Mouse (Mus musculus): ENCODE data around the gene Kctd19. TPM values are rescaled to one million over a fixed set of nuclear protein-coding genes. Genes with fewer than 3 reads are reported as not detected.

Kctd19 gene
- total RNA-seq, 4 experiments from 2014 or later: 0.15 TPM; not detected in 3

DNA sequence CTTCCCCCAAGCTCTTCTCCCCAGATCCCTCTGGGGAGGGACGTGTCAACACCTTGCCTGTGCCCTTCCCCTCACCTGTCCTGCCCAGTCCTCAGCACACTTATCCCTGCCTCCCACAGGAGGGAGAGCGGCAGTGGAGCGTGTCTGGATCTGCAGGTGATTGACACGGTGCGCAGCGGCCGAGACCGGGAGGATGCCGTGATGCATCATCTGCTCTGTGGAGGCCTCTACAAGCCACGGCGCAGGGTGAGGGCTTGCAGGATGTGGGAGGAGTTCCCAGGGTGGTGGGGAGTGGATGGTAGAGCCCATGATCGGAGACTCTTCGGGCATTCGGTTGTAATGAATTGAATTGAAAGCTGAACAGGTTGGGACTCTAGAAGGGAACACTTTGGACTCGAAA, 54.1 kb downstream of the Kctd19 start:
- DNase-seq: no peak

DNA sequence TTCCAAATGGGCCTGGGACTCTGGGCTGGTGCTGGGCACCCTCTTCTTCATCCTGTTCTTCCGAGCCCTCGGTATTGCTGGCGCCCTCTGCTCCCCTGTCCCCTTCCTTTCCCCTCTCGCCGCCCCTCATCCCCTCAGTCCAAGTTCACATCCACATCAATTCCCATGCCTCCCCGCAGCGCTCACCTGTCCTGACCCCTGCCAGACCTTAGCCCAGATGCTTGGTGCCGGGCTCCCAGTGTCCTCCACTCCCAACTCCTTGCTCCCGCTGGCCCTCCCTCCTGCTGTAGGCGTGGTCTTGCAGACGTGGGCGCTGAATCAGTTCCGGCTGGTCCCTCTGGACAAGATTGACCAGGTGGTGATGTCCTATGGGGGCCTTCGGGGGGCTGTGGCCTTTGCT, 56.6 kb downstream of the Kctd19 start:
- no peak for DNase-seq

DNA sequence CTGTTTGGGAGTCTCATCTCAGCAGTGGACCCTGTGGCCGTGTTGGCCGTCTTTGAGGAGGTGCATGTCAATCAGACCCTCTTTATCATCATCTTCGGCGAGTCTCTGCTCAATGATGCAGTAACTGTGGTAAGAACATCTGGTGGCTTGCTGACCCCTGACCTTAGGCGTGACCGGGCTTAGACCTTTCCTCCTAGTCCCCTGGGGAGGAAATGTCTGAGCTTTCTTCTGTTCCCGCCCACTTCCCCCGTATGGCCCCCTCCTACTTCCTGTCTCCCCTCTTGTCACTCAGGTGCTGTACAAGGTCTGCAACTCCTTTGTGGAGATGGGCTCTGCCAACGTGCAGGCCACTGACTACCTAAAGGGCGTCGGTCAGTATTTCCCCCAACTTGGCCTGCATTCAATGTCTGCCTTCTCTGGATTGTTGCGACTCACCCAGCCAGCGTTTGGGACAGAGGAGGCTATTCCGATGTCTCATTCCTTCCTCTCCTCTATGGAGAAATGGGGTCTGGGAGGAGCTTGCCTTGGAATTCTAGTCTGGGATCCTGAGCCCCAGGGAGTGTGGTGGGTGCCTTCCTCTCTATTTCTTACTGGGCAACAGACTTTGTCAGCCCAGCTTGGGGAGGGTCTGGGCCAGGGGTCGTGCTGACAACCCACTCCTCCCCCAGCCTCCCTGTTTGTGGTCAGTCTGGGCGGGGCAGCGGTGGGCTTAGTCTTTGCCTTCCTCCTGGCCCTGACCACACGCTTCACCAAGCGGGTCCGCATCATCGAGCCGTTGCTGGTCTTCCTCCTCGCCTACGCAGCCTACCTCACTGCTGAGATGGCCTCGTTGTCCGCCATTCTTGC, 57.9 kb downstream of the Kctd19 start:
- DNase-seq: no peak

DNA sequence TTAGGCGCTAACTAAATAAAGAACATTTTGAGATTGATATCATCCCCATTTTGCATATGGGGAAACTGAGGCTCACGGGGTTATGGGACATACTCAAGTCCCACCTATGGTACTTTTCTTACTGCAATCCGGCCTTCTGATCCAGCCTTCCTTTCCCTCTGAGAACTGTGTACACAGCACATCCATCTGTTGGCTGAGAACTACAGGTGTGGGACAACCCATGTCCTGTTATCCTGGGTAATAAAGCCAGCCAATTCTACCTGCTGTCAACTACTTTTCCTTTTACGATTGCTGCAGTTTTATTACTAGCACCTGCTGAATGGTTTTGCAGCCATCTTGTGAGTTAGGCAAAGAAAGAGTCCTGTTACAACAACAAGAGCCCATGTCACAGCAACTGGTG, 58.8 kb downstream of the Kctd19 start:
- DNase-seq: no peak

DNA sequence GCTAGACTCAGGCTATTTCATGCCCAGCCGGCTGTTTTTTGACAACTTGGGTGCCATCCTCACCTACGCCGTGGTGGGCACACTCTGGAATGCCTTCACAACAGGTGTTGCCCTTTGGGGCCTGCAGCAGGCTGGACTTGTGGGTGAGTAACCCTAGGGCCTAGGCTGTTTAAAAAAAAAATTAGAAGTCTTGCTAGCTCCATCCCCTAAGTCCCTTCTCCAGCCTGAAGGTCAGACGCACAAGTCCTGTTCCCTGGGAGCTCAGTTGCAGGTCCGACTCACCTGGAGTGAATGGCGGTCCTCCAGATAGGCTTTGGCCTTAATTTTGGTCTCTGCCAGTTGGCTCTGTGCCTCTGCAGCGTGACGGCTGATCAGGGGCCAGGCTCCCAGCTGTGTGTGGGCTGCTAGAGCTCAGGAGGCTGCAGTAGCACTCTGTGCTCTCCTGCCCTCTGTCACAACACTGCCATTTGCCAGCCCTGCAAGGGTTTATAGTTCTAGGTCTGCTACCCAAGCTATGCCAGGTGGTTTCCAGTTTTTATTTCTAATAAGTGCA, 59.6 kb downstream of the Kctd19 start:
- DNase-seq: no peak

DNA sequence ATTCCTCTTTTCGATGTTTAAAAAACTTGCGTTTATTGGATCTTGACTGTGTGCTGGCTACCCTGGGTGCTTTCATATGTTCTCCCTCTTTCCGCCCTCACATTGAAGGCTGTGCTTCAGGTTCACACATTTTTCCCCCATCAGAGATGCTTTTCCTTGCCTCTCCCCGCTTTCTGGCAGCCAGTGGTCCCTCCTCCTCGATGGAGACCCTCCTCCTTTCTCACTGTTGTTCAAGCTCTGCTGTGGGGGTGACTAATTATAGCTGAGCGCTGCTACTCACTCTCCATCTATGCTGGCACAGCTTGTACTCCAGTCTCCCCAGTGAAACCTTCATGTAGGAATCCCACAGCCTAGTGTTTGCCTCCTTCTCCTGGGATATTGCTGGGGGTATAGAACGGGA, 63.1 kb downstream of the Kctd19 start:
- no peak for DNase-seq

DNA sequence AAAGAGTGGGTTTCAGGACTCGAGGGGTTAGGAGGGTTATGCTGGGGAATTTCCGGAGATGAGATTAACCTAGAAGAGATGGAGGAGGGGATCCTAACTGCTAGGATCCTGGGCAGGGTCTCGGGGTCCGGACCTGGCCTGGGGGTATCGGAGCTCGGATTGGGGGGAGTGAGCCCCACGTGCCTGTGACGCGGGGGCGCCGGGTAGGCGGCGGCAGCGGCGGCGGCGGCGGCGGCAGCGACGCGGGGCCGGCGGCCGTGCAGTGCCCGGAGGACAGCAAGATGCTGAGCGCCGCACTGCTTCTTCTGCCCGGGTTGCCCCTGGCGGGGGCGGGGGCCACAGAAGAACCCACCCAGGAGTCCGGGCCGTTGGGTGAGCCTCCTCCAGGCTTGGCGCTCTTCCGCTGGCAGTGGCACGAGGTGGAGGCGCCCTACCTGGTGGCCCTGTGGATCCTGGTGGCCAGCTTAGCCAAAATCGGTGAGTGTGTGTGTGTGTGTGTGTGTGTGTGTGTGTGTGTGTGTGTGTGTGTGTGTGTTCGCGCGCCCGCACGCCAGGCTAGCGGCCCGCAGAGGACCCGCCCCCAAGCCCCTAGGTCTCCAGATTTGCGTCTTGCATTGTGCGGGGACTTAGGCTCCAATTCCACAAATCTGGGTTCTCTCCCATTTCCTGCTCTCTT, 64.1 kb downstream of the Kctd19 start:
- DNase-seq: no peak

DNA sequence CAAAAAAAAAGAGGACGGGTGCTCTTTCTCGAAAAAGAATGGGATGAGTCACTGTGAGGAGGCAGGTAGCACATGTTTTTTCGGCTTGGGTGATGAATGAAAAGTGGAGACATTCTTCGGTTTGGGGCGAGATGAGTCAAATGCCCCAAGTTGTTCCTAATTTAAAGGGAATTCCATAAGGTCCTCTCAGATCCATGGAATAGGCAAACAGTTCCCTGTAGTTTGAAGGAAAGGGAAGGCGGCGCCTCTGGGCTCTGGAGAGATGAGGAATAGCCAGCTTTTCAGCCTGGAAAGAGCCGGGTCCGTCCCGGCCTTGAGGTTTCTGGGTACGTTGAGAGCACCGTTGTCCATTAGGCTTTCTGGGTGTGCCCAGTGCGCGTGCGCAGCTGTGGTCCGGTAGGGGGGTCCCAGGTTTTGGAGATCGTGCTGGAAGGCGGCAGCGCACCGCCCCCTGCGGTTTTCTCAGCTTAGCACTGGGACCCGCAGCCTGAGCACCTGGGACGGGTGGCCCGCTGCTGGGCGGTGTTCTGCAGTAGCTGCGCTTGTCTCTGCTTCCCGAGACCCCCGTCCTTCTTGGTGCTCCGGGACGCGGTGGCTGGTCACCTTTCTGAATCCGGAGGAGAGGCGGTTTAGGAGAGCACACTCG, 64.7 kb downstream of the Kctd19 start, which contains the start of gene Slc9a5:
Gene Slc9a5 (plus strand): TSS at position 394 of the 646 bp plus-strand sequence.
- DNase-seq: peak; percentile 56

DNA sequence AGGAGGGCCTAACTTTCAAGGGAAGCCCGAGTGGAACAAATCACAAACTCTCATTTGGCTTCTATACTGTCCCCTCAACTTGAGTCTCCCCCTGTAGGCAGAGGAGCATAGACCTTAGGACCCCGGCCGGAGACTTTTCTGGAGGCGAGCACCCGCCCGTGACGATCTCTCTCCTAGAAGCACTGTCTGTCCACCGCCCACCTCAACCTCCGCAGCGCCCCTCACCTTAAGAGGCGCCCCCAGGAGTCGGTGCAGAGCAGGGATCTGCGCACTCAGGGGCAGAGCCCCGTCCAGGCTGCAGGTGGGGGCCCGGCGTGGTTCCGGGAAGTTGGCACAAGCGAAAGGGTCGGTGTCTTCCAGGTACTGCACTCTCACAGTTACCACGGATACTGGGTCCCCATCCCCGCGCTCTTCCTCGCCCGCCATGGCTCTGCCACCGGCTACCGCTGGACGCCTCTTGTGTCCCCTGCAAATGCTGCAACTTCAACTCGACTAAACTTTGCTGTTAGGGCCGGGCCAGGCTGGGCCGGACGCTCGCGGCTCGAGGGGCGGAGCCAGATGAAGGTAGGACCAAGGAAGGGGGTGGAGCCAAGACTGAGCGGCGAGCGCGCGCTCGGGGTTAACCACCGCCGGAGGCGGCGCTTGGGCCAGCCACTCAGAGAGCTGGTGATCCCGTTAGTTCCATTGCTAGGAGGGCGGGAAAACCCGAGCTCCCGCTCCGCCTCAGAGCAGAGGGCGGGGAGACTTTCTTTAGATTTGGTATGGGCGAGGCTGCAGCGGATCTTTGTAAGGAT, 65.7 kb downstream of the Kctd19 start, which contains the start of gene Fhod1:
Gene Fhod1 (minus strand): TSS at position 526 of the 794 bp plus-strand sequence.
- DNase-seq: peak; percentile 94

DNA sequence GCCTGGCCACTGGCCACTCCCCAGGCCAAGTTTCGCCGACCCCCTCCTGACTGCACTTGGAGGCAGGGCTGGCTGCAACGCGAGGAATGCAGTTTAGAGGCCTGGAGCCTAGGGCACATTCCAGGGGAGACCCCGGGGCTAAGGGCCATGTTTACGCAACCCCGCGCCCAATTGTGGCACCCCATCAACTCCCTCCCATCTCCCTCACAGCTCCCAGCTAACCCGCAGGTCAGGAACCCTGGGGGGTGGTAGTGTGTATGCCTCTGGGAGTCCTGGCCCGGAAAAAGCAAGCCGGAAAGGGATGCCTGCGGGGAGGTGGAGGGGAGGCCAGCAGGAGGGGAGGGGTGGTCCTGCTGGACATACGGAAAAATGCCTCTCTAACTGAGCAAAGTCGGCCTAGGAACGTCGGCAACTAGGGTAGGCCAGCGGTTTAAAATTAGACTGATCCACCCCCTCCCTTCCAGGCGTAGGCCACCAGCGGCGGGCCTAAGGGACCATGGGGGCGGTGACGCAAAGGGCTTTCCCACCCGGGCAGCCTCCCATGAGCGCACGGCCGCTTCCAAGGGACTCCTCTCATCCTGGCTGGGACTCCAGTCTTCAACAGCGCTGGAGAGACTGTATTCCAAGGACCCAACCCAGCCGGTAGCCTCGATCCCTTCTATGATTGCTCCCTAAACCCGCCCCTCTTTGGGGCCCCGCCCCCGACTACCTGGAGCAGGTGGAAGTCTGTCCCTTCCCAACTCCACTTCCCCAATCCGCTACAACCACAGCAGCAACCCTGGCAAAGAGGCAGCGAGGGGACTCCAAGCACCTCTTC, 66.5 kb downstream of the Kctd19 start:
- peak; percentile 48 for DNase-seq

DNA sequence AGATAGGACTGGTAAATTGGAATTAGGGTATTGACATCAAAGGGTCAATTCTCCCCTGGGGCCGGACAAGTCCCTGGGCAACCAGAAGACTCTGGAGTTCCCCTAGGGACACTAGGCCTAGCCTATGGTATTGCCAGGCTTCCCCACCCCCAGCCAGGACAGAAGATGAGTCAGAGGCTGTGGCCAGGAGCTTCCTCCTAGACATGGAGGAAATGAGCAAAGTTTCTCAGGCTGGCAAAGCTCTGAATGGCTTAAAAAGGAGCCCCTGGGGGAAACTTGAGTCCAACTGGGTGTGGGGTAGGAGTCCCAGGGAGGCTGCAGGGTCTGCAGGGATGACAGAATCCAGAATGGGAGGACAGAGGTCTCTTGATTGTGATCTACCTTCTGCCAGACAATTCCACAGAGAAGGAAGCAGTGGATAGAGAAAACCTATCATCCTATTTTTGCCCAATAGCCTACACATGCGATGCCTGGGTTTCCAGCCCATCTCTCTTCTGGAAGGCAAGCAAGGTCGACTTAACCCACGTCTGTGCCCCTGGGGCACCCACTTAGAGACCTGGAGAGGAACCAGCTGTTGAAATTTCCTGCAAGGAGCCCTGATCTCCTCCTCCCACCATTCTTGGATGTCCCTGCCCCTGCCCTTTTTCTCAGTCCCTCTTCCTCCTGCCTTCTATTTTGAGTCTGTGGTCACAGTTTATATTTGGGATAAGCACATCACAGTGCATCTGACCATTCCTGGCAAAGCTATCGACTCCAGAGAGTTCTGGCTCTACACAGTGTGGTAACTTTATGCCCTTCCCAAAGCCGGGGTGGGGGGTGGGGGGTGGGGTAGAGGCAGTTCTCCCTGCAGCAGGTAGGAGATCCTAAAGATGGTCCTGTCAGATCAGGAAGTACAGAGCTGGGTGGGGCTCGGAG, 68.0 kb downstream of the Kctd19 start:
- peak; percentile 46 for DNase-seq

DNA sequence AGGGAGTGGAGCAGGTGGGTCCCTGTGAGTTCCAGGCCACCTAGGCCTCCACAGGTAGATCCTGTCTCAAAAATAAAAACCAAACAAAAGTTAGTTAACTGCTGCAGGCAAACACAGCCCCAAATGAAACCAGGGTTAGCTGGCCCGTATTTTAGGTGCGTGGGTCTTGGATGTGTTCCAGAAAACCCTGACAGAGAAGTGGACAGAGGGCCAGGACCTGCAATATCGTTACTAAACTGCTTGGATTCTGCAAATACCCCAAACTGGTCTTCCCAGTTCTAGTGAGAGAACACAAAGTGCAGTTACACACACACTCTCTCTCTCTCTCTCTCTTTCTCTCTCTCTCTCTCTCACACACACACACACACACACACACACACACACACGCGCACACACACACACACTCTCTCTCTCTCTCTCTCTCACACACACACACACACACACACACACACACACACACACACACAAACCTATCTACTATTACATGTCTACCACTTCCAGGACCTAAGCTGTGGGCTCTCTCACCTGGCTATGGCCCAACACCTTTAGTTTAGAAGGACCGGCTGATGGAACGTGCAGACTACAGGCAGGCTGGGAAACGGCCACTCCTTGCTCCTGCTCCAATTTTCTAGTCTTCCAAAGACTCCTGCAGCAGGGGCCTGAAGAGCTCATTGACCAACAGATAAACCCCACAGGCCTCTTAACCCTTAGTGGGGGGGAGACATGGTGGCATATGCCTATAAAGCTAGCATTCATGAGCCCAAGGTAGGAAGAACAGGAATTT, 69.3 kb downstream of the Kctd19 start:
- no peak for DNase-seq

DNA sequence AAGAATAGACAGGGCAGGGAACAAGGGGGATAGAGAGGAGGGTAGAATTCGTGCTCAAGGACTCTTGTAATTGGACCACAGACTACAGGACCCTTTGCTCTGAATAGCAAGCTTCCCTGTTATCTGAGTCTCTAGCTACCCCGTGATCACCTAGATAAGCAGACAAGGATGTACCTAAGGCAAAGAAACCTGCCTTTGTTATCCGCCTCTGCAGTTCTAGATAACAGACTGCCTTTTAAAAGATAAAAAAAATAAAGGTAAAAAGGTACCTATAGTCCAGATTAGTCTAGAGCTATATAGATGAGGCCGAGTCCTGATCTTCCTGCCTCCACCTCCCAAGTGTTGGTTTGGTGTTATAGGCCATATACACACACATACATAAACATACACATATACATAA, 70.5 kb downstream of the Kctd19 start:
- no peak for DNase-seq

DNA sequence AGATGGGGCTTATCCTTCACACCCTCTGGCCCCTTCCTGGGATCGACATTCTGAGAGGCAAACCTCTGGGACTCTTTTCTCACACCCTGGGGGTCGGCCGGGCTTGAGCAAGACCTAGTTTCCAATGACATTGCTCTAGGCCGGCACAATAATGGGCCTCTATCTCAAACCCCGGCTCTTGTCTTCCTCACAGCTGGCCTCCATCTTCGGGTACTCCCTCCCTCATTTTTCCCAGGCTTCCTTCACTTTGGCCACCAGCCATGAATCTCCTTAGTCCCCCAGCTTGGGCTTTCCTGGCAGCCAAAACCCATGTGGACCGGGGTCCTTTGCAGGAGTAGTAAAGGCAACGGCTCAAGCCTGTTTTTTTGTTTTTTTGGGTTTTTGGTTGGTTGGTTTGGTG, 71.9 kb downstream of the Kctd19 start:
- no peak for DNase-seq

DNA sequence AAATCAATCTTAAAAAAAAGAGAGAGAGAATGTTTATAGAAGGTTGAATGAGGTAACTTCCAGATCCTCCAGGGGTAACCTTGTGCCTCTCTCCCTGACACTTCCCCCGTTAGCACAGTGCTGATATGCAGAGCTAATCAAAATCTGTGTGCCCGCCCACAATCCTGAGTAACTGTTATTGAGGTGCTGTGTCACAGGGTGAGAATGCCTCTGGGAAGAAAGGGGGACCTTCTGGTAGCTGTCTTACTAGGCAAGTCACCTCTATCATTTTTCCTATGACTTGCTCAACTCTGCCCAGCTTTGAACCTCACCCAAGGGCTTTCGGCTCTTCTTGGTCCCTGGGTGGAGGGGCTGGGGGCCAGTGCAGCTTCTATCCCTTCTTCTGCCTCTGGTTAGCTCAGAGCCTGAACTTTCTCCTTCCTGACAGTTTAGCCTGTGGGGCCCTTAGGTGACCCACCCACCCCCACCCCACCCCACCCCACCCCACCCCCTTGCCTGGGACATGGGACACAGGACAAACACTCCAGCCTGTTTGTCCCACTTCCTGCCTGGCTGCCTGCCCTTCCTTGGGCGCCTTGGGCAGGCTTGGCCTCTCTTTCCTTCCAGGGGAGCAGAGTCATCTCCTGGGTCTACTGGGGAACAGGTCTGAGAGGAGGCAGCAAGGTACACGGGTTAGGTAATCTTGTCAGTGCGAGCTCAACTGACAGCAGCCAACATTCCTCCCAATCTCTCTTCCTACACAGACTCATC, 73.2 kb downstream of the Kctd19 start:
- DNase-seq: no peak

DNA sequence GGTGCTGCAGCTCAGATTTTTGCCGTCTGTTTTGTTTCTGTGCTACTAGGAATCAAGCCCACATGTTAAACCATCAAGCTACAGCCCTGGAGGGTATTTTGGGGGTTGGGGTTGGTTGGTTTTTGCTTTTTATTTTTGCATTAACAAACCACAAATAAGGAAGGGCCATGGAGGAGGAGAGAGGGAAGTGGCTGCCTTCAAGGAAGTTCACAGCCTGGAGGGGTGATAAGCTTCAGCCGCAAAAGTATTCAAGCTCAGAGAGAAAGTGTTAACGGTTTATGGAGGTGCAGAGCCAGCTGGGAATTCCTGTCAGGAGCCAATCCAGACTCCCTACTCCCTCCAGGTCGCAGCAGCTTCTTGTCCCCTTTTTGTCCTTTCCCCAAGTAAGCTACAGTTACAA, 74.3 kb downstream of the Kctd19 start:
- no peak for DNase-seq

DNA sequence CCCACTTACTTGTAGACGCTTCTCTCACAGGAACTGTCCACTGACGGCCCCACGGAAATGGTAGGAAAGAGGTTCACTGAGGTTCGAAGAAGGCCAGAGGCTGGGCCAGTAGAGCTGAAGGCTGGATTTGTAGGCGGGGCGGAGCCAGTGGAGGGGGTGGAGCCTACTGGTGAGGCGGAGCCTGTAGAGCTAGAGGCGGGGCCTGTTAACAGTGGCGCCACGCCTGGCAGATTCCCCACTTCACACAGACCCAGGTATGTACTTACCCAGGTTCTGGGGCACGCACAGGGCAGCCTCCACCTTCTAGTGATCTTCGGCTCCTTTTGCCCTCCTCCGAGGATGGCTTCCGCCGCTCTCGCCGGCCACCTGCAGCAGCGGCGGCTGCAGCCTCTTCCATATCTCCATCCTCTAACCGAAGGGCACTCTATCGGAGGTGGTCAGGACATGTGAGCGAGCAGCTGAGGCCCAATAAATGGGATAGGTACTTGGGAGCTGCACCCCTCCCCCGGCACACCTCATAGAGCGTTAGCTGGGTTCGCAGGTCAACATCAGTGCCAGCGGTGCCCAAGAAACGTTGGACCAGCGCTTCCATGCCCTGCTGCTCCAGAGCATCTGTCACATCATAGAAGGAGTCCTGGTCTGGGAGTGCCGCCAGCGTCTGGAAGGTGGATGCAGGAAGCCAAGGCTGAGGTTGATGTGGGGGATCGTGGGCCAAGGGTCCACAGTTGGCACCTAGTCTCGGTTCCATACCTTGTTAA, 76.8 kb downstream of the Kctd19 start:
- DNase-seq: no peak
